Mouse (Mus musculus) cerebellum, adult 18-20 months (tissue): Measurements from ENCODE around the gene Klra9.
"Not testable (repeated sequence)": the region's sequence is repeated elsewhere in the genome, so short reads cannot be mapped to it uniquely, and the experiment has no call there.

Experiments used
- DNase-seq, 2 experiments: peaks; one replicate each; pipeline ENCODE4 v3.0.0; 2021

Klra9 gene

GRCm38 (mm10) chr6:130193012-130193411 lies at the start of gene Klra9:
TSS of gene Klra9 (minus strand) at chr6:130193112.
- not testable (repeated sequence) for DNase-seq

- DNase-seq = no peak
Measured at GRCm38 (mm10) chr6:130237536-130237935, 44.6 kb upstream of the Klra9 start.

- DNase-seq = no peak
Measured at GRCm38 (mm10) chr6:130236635-130237034, 43.7 kb upstream of the Klra9 start.

- DNase-seq = no peak
Measured at GRCm38 (mm10) chr6:130233222-130233621, 40.3 kb upstream of the Klra9 start, which contains the start of gene Klra7. TSS of gene Klra7 (minus strand) at chr6:130233322.

GRCm38 (mm10) chr6:130197453-130197852 lies 4.5 kb upstream of the Klra9 start:
- DNase-seq = not testable (repeated sequence)

GRCm38 (mm10) chr6:130129798-130130197 lies 63.1 kb downstream of the Klra9 start, which contains the start of gene Klra8:
TSS of gene Klra8 (minus strand) at chr6:130129898.
- not testable (repeated sequence) for DNase-seq
